Mouse (Mus musculus) kidney, postnatal 0 days (tissue): ENCODE measurements at regions not wholly inside any gene's neighbourhood (a gene's known extent, or its start where the extent isn't known, plus 50 kb on each side); places are given as distances from the start of the nearest gene placed in this dataset.

Experiments
- ATAC-seq: fragments of 200-750 bp; cut with Nextera tagmentation; replicated peaks from 2 replicates; pipeline ENCODE4 v1.8.0; 2017; ENCODE audit warnings: low read depth, moderate number of reproducible peaks, moderate TSS enrichment, moderate library complexity; ENCODE audit not compliant: low FRiP score
- DNase-seq: peaks from one replicate; pipeline ENCODE4 v3.0.0-alpha.2; 2016; ENCODE audit warnings: low spot score
- H3K27ac ChIP-seq: fragments of 300-500 bp; sonication (generic); 2 replicates; pipeline ENCODE4 v1.5.1; 2014; ENCODE audit warnings: mild to moderate bottlenecking
- H3K27me3 ChIP-seq: fragments of 300-500 bp; sonication (generic); 2 replicates; pipeline ENCODE4 v1.6.1; 2014; ENCODE audit warnings: low read length, mixed read lengths; ENCODE audit not compliant: insufficient read depth
- H3K36me3 ChIP-seq: fragments of 300-500 bp; sonication (generic); 2 replicates; pipeline ENCODE4 v1.6.1; 2014; ENCODE audit warnings: low read length, mixed read lengths; ENCODE audit not compliant: insufficient read depth
- H3K4me1 ChIP-seq: fragments of 300-500 bp; sonication (generic); replicated peaks from 2 replicates; pipeline ENCODE4 v1.6.1; 2014; ENCODE audit warnings: antibody characterized with exemption, low read length, mixed read lengths; ENCODE audit not compliant: insufficient read depth
- H3K4me2 ChIP-seq: fragments of 300-500 bp; sonication (generic); 2 replicates; pipeline ENCODE4 v1.6.1; 2014; ENCODE audit warnings: mild to moderate bottlenecking, low read length, moderate library complexity, mixed read lengths
- H3K4me3 ChIP-seq: fragments of 300-500 bp; sonication (generic); replicated peaks from 2 replicates; pipeline ENCODE4 v1.5.1; 2014; ENCODE audit warnings: low read depth, low read length
- H3K9ac ChIP-seq: fragments of 300-500 bp; sonication (generic); 2 replicates; pipeline ENCODE4 v1.6.1; 2014; ENCODE audit warnings: low read depth, low read length
- H3K9me3 ChIP-seq: fragments of 300-500 bp; sonication (generic); replicated peaks from 2 replicates; pipeline ENCODE4 v1.6.1; 2016; ENCODE audit warnings: low read length, inconsistent platforms, mixed read lengths
- CTCF ChIP-seq: IDR thresholded peaks from 2 replicates; pipeline ENCODE4 v1.5.1; 2016; ENCODE audit warnings: antibody characterized with exemption, low read depth, mild to moderate bottlenecking, moderate library complexity
- WGBS: fragments of 180-500 bp; shearing (Covaris S2); extraction: QIAGEN DNeasy Blood & Tissue Kit; methylation state at CpG from one replicate; pipeline ENCODE4 v1.1.7; 2014; 5-methylcytosine and 5-hydroxymethylcytosine counted together

- ATAC-seq (no peak), DNase-seq (no peak)
- no peaks in the 10 kb centered on the region for H3K27me3 ChIP-seq
- H3K9me3 ChIP-seq: no peaks in the 10 kb centered on the region
- H3K27ac ChIP-seq: no peak overlapping the region
- no peak overlapping the region for H3K9ac ChIP-seq
- H3K36me3 ChIP-seq: no peaks in the 10 kb centered on the region
- H3K4me1 ChIP-seq: no peaks in the 10 kb centered on the region
- H3K4me2 ChIP-seq: no peak overlapping the region
- no peak overlapping the region for H3K4me3 ChIP-seq
- TF ChIP-seq CTCF: no peak
- WGBS: 50% methylated on average over 9 of the region's 9 CpGs
These were observed 52.3 kb upstream of the Sdk2 start for GRCm38 (mm10) chr11:114119135-114119534.
